Mouse (Mus musculus): ENCODE measurements around the gene Shisa9.

DNA sequence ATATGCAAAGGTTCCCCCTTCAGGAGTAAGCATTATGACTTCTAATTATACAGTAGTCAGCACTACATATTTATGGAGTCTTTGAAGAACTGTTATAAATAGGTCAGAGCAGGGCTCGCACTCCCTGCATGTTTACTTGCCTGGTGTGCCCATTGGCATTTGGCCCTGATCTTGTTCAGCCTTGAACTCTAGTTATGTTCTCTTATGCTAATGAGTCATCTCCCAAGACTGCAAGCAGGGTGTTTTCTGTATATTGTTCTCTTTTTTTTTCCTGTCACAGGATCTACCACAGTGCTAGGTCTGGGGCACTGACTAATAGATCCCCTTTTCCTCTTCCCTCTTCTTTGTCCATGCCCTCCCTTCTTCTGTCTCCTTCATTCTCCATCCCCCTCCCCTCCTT is 48.5 kb downstream of the Shisa9 start:
- TF ChIP-seq CTCF (IDR thresholded peaks at IDR 0.05; ENCODE audit: low read depth) (no peak), EP300 (IDR thresholded peaks at IDR 0.05; ENCODE audit: low read depth) (no peak)

Data from liver, embryonic 14.5 days (tissue).